Mouse (Mus musculus): Measurements from ENCODE around the gene Hyal2. TPM values are rescaled to one million over a fixed set of nuclear protein-coding genes. Genes with fewer than 3 reads are reported as not detected.

Gene Hyal2
- total and polyA plus RNA-seq, 3 experiments: 31.3 to 32.0 TPM; not detected in 1

- Histone ChIP-seq H3K4me1 (ENCODE audit: control insufficient read depth in 1 of 2, insufficient read depth in 2 of 2, low read length in 2 of 2) (peaks cover under 1 to 11% of the 10 kb centered on the region in 2 experiments; a peak in 3 of 4 replicates), H3K27me3 (ENCODE audit: control insufficient read depth in 1 of 2, insufficient read depth in 2 of 2, low read length in 2 of 2) (no peaks in the 10 kb centered on the region), H3K4me3 (ENCODE audit: control insufficient read depth in 1 of 2, insufficient read depth in 1 of 2, low read depth in 2 of 2, low read length in 2 of 2) (no peak within 1 kb of the TSS), H3K36me3 (ENCODE audit: control insufficient read depth in 1 of 2, insufficient read depth in 2 of 2, low read length in 2 of 2) (peaks cover 0 to 1% of the 10 kb centered on the region in 2 experiments; a peak in 2 of 4 replicates), H3K27ac (ENCODE audit: control insufficient read depth, low read depth, low read length) (no peak within 1 kb of the TSS), H3K9me3 (replicated peaks; ENCODE audit: insufficient read depth, low read length) (no peaks in the 10 kb centered on the region), H3K79me2 (ENCODE audit: control insufficient read depth, insufficient read depth, low read length, poor library complexity) (peaks cover 5% of the 10 kb centered on the region; the same call in 1 of the 2 replicates), H3K9ac (ENCODE audit: control insufficient read depth, low read depth, low read length, poor library complexity, severe bottlenecking) (no peak within 1 kb of the TSS)
- DNase-seq (ENCODE audit: low read depth, low spot score): no peak
- no peak for TF ChIP-seq RAD21 (IDR thresholded peaks at IDR 0.05; ENCODE audit: low read depth, low read length)
- TF ChIP-seq GABPA (IDR thresholded peaks at IDR 0.05; ENCODE audit: low read depth, low read length): no peak
- no peak for TF ChIP-seq POLR2AphosphoS5 (IDR thresholded peaks at IDR 0.05; ENCODE audit: borderline replicate concordance, low read depth, low read length)
- no peak for TF ChIP-seq MXI1 (IDR thresholded peaks at IDR 0.05; ENCODE audit: low read depth, low read length)
- TF ChIP-seq JUND (IDR thresholded peaks at IDR 0.05; ENCODE audit: low read depth, low read length): no peak
- no peak for TF ChIP-seq ETS1 (IDR thresholded peaks at IDR 0.05; ENCODE audit: low read depth, low read length)
- no peak for TF ChIP-seq MYB (IDR thresholded peaks at IDR 0.05; ENCODE audit: low read depth, low read length)
- no peak for TF ChIP-seq HCFC1 (IDR thresholded peaks at IDR 0.05; ENCODE audit: low read depth, low read length)
- TF ChIP-seq EP300 (IDR thresholded peaks at IDR 0.05; ENCODE audit: low read depth in 1 of 2, low read length in 2 of 2): no peak
- no peak for TF ChIP-seq BHLHE40 (IDR thresholded peaks at IDR 0.05; ENCODE audit: borderline replicate concordance, low read depth, low read length)
- TF ChIP-seq TCF12 (IDR thresholded peaks at IDR 0.05; ENCODE audit: low read depth, low read length): no peak
Observed at GRCm38 (mm10) chr9:107547026-107547425, 20.7 kb upstream of the Hyal2 start, which contains the start of gene Zmynd10. Gene Zmynd10 (plus strand): TSS chr9:107547298.

GRCm38 (mm10) chr9:107547957-107548356 lies 19.8 kb upstream of the Hyal2 start:
- Histone ChIP-seq H3K27me3 (ENCODE audit: control insufficient read depth in 1 of 2, insufficient read depth in 2 of 2, low read length in 2 of 2) (no peaks in the 10 kb centered on the region), H3K9me3 (replicated peaks; ENCODE audit: insufficient read depth, low read length) (no peaks in the 10 kb centered on the region), H3K36me3 (ENCODE audit: control insufficient read depth in 1 of 2, insufficient read depth in 2 of 2, low read length in 2 of 2) (peaks cover 0 to 10% of the 10 kb centered on the region in 2 experiments; a peak in 2 of 4 replicates), H3K4me3 (ENCODE audit: control insufficient read depth in 1 of 2, insufficient read depth in 1 of 2, low read depth in 2 of 2, low read length in 2 of 2) (no peak overlapping the region), H3K27ac (ENCODE audit: control insufficient read depth, low read depth, low read length) (no peak overlapping the region), H3K79me2 (ENCODE audit: control insufficient read depth, insufficient read depth, low read length, poor library complexity) (peaks cover 2% of the 10 kb centered on the region; the same call in 1 of the 2 replicates), H3K9ac (ENCODE audit: control insufficient read depth, low read depth, low read length, poor library complexity, severe bottlenecking) (no peak overlapping the region), H3K4me1 (ENCODE audit: control insufficient read depth in 1 of 2, insufficient read depth in 2 of 2, low read length in 2 of 2) (peaks cover 8 to 20% of the 10 kb centered on the region in 2 experiments)
- DNase-seq (ENCODE audit: low read depth, low spot score): no peak
- no peak for TF ChIP-seq EP300 (IDR thresholded peaks at IDR 0.05; ENCODE audit: low read depth in 1 of 2, low read length in 2 of 2)
- TF ChIP-seq TCF12 (IDR thresholded peaks at IDR 0.05; ENCODE audit: low read depth, low read length): no peak
- no peak for TF ChIP-seq JUND (IDR thresholded peaks at IDR 0.05; ENCODE audit: low read depth, low read length)
- no peak for TF ChIP-seq USF2 (IDR thresholded peaks at IDR 0.05; ENCODE audit: borderline replicate concordance in 1 of 2, insufficient read depth in 1 of 2, low read depth in 1 of 2, low read length in 2 of 2)
- TF ChIP-seq NRF1 (IDR thresholded peaks at IDR 0.05; ENCODE audit: insufficient read depth, low read depth, low read length, poor library complexity, severe bottlenecking): no peak
- no peak for TF ChIP-seq TBP (IDR thresholded peaks at IDR 0.05; ENCODE audit: low read depth, low read length)
- TF ChIP-seq NELFE (IDR thresholded peaks at IDR 0.05; ENCODE audit: low read depth, low read length): no peak
- no peak for TF ChIP-seq ZKSCAN1 (IDR thresholded peaks at IDR 0.05; ENCODE audit: low read depth, low read length)
- no peak for TF ChIP-seq ZC3H11A (IDR thresholded peaks at IDR 0.05; ENCODE audit: low read depth, low read length)
- TF ChIP-seq ZNF384 (IDR thresholded peaks at IDR 0.05; ENCODE audit: low read depth, low read length): no peak
- no peak for TF ChIP-seq ETS1 (IDR thresholded peaks at IDR 0.05; ENCODE audit: low read depth, low read length)
- no peak for TF ChIP-seq UBTF (IDR thresholded peaks at IDR 0.05; ENCODE audit: borderline replicate concordance, insufficient read depth, low read depth, low read length)
- no peak for TF ChIP-seq ZMIZ1 (IDR thresholded peaks at IDR 0.05; ENCODE audit: low read depth, low read length)
- no peak for TF ChIP-seq POLR2AphosphoS5 (IDR thresholded peaks at IDR 0.05; ENCODE audit: borderline replicate concordance, low read depth, low read length)
- TF ChIP-seq CHD2 (IDR thresholded peaks at IDR 0.05; ENCODE audit: low read length): no peak
- TF ChIP-seq HCFC1 (IDR thresholded peaks at IDR 0.05; ENCODE audit: low read depth, low read length): no peak

Data from MEL (cell line).